Mouse (Mus musculus): ENCODE results near the gene Ier5. TPM values are rescaled to one million over a fixed set of nuclear protein-coding genes. Genes with fewer than 3 reads are reported as not detected.

The Ier5 gene
- polyA plus RNA-seq, 1 experiment: 18.8 TPM

DNA sequence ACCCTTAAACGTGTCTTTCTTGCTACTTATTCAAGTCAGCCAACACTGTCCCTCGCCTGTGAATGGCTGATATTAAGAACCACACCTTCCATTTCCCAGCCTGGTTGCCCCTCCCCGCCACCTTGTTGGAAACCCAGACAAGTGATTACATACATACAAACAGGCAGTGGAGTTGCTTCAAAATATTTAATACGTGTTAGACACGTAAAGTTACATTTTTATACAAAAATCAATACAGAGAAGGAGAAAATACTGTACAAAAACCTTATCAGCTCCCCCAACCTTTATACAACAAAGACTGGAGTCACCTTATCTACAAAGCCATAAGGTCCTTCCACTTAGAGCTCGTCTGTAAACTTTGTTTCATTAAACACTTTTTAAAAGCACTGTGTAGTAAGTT is 2.1 kb downstream of the Ier5 start:
- Histone ChIP-seq H3K4me3 (replicated peaks; ENCODE audit: control insufficient read depth, low read depth, low read length) (peak overlapping the region; percentile 69), H3K4me1 (ENCODE audit: control insufficient read depth, insufficient read depth, low read length) (peaks cover 2% of the 10 kb centered on the region; the same call in 1 of the 2 replicates), H3K27ac (ENCODE audit: control insufficient read depth, insufficient read depth, low read depth, low read length, poor library complexity) (no peak overlapping the region)
- TF ChIP-seq POLR2A (IDR thresholded peaks at IDR 0.05; ENCODE audit: borderline replicate concordance, control insufficient read depth, low read depth, low read length): no peak
- TF ChIP-seq CTCF (IDR thresholded peaks at IDR 0.05; ENCODE audit: control insufficient read depth, insufficient read depth, low read length): no peak
- 21% methylated on average over 6 of the region's 6 CpGs for WGBS

DNA sequence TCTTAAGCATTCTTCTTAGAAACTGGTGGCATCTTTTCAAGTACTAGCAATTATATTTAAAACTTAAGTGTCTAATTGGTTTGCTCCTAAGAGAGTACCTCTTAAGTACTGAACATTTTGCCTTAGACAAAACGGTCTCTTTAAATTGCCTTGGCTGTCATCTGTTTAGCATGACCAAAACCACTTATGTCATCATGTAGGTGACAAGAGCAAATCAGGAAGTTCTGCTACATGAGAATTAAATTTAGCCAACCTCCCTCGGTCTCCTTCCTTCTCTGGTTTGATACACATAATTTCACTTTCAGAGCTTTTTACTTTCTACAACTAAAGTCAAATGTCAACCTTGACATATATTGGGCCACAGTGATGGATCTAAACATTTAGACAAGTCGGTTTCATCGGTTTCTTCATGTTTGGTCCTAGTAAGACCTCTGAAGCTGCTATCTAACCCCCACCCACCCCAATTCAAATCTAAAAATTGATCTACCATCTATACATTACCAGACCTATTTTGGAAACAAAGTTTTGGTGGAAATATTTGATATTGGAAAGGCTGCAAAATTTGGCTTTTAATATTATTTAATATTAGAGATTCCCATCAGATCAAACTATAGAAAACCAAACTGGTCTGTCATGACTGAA is 2.7 kb downstream of the Ier5 start:
- Histone ChIP-seq H3K4me3 (replicated peaks; ENCODE audit: control insufficient read depth, low read depth, low read length) (no peak overlapping the region), H3K27ac (ENCODE audit: control insufficient read depth, insufficient read depth, low read depth, low read length, poor library complexity) (no peak overlapping the region), H3K4me1 (ENCODE audit: control insufficient read depth, insufficient read depth, low read length) (peaks cover 4% of the 10 kb centered on the region; the same call in 1 of the 2 replicates)
- whole genome bisulfite sequencing: 25% methylated on average over 4 of the region's 4 CpGs
- TF ChIP-seq POLR2A (IDR thresholded peaks at IDR 0.05; ENCODE audit: borderline replicate concordance, control insufficient read depth, low read depth, low read length) (no peak), CTCF (IDR thresholded peaks at IDR 0.05; ENCODE audit: control insufficient read depth, insufficient read depth, low read length) (no peak)

GRCm38 (mm10) chr1:155093971-155094707 is 5.3 kb downstream of the Ier5 start:
- Histone ChIP-seq H3K27ac (ENCODE audit: control insufficient read depth, insufficient read depth, low read depth, low read length, poor library complexity) (no peak overlapping the region), H3K4me3 (replicated peaks; ENCODE audit: control insufficient read depth, low read depth, low read length) (no peak overlapping the region), H3K4me1 (ENCODE audit: control insufficient read depth, insufficient read depth, low read length) (peaks cover 4% of the 10 kb centered on the region; the same call in 1 of the 2 replicates)
- 93% methylated on average over 9 of the region's 9 CpGs for WGBS
- TF ChIP-seq POLR2A (IDR thresholded peaks at IDR 0.05; ENCODE audit: borderline replicate concordance, control insufficient read depth, low read depth, low read length) (no peak), CTCF (IDR thresholded peaks at IDR 0.05; ENCODE audit: control insufficient read depth, insufficient read depth, low read length) (no peak)

GRCm38 (mm10) chr1:155093145-155093791 is 6.2 kb downstream of the Ier5 start:
- H3K4me3 ChIP-seq (replicated peaks; ENCODE audit: control insufficient read depth, low read depth, low read length): no peak overlapping the region
- 92% methylated on average over 4 of the region's 4 CpGs for WGBS
- no peak for TF ChIP-seq POLR2A (IDR thresholded peaks at IDR 0.05; ENCODE audit: borderline replicate concordance, control insufficient read depth, low read depth, low read length)
- TF ChIP-seq CTCF (IDR thresholded peaks at IDR 0.05; ENCODE audit: control insufficient read depth, insufficient read depth, low read length): no peak
- H3K27ac ChIP-seq (ENCODE audit: control insufficient read depth, insufficient read depth, low read depth, low read length, poor library complexity): no peak overlapping the region
- peaks cover 4% of the 10 kb centered on the region; the same call in 1 of the 2 replicates for H3K4me1 ChIP-seq (ENCODE audit: control insufficient read depth, insufficient read depth, low read length)

DNA sequence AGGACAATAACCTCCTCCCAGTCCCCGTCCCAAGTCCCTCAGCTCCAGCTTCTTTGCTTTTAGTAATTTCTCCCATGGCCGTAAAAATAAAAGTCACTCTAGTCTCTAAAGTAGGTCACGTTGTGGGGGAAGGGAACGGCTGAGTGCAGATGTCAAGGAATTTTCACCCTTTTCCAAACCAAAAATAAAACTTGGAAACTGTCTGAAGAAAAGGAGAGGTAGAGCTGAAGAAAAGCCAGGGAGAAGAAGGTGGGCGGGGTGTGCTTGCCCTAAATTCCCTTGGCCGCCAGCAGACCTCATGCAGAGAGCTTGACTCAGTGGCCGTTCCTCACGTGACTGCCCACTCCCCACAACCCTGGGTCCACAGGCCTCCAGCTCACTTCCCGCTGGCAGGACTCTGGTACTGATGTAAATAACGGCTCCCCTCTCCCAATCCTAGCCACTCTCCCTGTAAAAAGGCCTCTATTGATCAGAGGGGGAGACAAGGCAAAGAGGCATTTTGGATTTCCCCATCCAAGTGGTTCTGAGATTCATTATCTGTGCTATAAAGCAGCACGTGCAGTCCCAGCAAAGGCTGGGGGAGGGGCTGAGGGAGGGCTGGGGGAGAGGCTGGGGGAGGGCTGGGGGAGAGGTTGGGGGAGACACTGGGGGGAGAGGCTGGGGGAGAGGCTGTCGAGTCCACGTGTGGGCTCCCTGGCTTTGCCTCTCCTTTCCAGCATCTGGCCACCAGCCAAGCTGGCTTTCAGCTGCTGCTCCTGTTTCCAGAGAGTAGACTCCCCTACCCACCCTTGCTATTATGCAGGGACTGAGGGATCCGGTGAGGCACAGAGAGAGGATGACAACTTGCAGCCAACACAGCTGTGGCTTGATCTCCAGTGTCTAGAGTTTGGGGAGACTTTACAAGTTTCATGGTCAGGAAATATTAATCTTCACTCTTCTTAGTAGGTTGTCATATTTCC is 7.3 kb downstream of the Ier5 start:
- H3K27ac ChIP-seq (ENCODE audit: control insufficient read depth, insufficient read depth, low read depth, low read length, poor library complexity): peak overlapping the region; percentile 53

DNA sequence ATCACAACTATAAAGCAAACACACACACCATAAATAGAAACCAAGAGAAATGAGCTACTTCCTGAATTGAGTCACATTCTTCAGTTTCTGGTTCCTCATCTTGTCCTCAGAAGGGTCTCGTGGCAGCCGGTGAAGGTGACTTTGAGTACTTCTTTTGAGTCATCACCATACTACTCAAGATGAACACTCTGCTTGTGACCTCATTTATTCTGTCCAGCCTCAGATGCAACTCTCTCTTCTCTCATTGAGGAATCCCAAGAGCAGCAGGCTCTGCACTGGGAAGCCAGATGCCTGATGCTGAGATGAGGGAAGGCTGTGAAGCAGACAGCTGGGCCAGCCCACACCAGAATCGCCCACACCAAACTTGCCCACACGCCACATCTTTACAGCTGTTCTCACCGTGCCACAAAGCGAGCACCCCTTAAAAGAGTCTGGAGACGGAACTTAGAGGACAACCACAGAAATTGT is 8.0 kb downstream of the Ier5 start:
- TF ChIP-seq CTCF (IDR thresholded peaks at IDR 0.05; ENCODE audit: control insufficient read depth, insufficient read depth, low read length) (no peak), POLR2A (IDR thresholded peaks at IDR 0.05; ENCODE audit: borderline replicate concordance, control insufficient read depth, low read depth, low read length) (no peak)
- 10% methylated on average over 7 of the region's 7 CpGs for WGBS
- H3K27ac ChIP-seq (ENCODE audit: control insufficient read depth, insufficient read depth, low read depth, low read length, poor library complexity): peak overlapping the region; percentile 69
- H3K4me1 ChIP-seq (ENCODE audit: control insufficient read depth, insufficient read depth, low read length): peaks cover 4% of the 10 kb centered on the region; the same call in 1 of the 2 replicates
- H3K4me3 ChIP-seq (replicated peaks; ENCODE audit: control insufficient read depth, low read depth, low read length): no peak overlapping the region

More for the DNA sequence above, 7.3 kb downstream of the Ier5 start:
- Histone ChIP-seq H3K4me1 (ENCODE audit: control insufficient read depth, insufficient read depth, low read length) (peaks cover 4% of the 10 kb centered on the region; the same call in 1 of the 2 replicates), H3K4me3 (replicated peaks; ENCODE audit: control insufficient read depth, low read depth, low read length) (no peak overlapping the region)
- TF ChIP-seq CTCF (IDR thresholded peaks at IDR 0.05; ENCODE audit: control insufficient read depth, insufficient read depth, low read length): no peak
- TF ChIP-seq POLR2A (IDR thresholded peaks at IDR 0.05; ENCODE audit: borderline replicate concordance, control insufficient read depth, low read depth, low read length): no peak
- 56% methylated on average over 14 of the region's 14 CpGs for WGBS

GRCm38 (mm10) chr1:155090736-155091135 is 8.7 kb downstream of the Ier5 start:
- H3K4me1 ChIP-seq (ENCODE audit: control insufficient read depth, insufficient read depth, low read length): peaks cover 4% of the 10 kb centered on the region; the same call in 1 of the 2 replicates
- TF ChIP-seq CTCF (IDR thresholded peaks at IDR 0.05; ENCODE audit: control insufficient read depth, insufficient read depth, low read length): no peak
- TF ChIP-seq POLR2A (IDR thresholded peaks at IDR 0.05; ENCODE audit: borderline replicate concordance, control insufficient read depth, low read depth, low read length): no peak
- H3K27ac ChIP-seq (ENCODE audit: control insufficient read depth, insufficient read depth, low read depth, low read length, poor library complexity): peak overlapping the region; percentile 34; the same call in 1 of the 2 replicates
- WGBS: 52% methylated on average over 1 of the region's 1 CpGs
- no peak overlapping the region for H3K4me3 ChIP-seq (replicated peaks; ENCODE audit: control insufficient read depth, low read depth, low read length)

Measured in bone marrow, adult 2 months (tissue).